Mouse (Mus musculus): ENCODE data around the gene Mrc1. TPM values are rescaled to one million over a fixed set of nuclear protein-coding genes. Genes with fewer than 3 reads are reported as not detected.
A peak's percentile ranks its signal among the peaks of the same experiment; 100 is the strongest.

Gene Mrc1
- total and polyA plus RNA-seq, 3 experiments = 0.08 TPM; not detected in 2

- no peaks in the 10 kb centered on the region for H3K79me2 ChIP-seq (ENCODE audit: control insufficient read depth, insufficient read depth, low read length, poor library complexity)
- H3K9me3 ChIP-seq (replicated peaks; ENCODE audit: insufficient read depth, low read length) = no peaks in the 10 kb centered on the region
- no peaks in the 10 kb centered on the region for H3K4me1 ChIP-seq (ENCODE audit: control insufficient read depth in 1 of 2, insufficient read depth in 2 of 2, low read length in 2 of 2)
- DNase-seq (ENCODE audit: low read depth, low spot score) = no peak
- peaks cover 0 to 2% of the 10 kb centered on the region in 2 experiments; a peak in 2 of 4 replicates for H3K27me3 ChIP-seq (ENCODE audit: control insufficient read depth in 1 of 2, insufficient read depth in 2 of 2, low read length in 2 of 2)
- H3K36me3 ChIP-seq (ENCODE audit: control insufficient read depth in 1 of 2, insufficient read depth in 2 of 2, low read length in 2 of 2) = no peaks in the 10 kb centered on the region
- H3K27ac ChIP-seq (ENCODE audit: control insufficient read depth, low read depth, low read length) = no peak overlapping the region
- no peak overlapping the region for H3K4me3 ChIP-seq (ENCODE audit: control insufficient read depth in 1 of 2, insufficient read depth in 1 of 2, low read depth in 2 of 2, low read length in 2 of 2)
- no peak overlapping the region for H3K9ac ChIP-seq (ENCODE audit: control insufficient read depth, low read depth, low read length, poor library complexity, severe bottlenecking)
- TF ChIP-seq ELF1 (IDR thresholded peaks at IDR 0.05; ENCODE audit: low read depth, low read length) = no peak
- TF ChIP-seq GABPA (IDR thresholded peaks at IDR 0.05; ENCODE audit: low read depth, low read length) = no peak
- no peak for TF ChIP-seq BHLHE40 (IDR thresholded peaks at IDR 0.05; ENCODE audit: borderline replicate concordance, low read depth, low read length)
- TF ChIP-seq ZKSCAN1 (IDR thresholded peaks at IDR 0.05; ENCODE audit: low read depth, low read length) = no peak
- no peak for TF ChIP-seq MAX (IDR thresholded peaks at IDR 0.05; ENCODE audit: low read length)
- TF ChIP-seq TBP (IDR thresholded peaks at IDR 0.05; ENCODE audit: low read depth, low read length) = no peak
- TF ChIP-seq NRF1 (IDR thresholded peaks at IDR 0.05; ENCODE audit: insufficient read depth, low read depth, low read length, poor library complexity, severe bottlenecking) = no peak
- TF ChIP-seq E2F4 (IDR thresholded peaks at IDR 0.05; ENCODE audit: borderline replicate concordance, low read depth, low read length) = no peak
- TF ChIP-seq RAD21 (IDR thresholded peaks at IDR 0.05; ENCODE audit: low read depth, low read length) = no peak
Observed at GRCm38 (mm10) chr2:14216653-14217052, 12.5 kb upstream of the Mrc1 start.

DNA sequence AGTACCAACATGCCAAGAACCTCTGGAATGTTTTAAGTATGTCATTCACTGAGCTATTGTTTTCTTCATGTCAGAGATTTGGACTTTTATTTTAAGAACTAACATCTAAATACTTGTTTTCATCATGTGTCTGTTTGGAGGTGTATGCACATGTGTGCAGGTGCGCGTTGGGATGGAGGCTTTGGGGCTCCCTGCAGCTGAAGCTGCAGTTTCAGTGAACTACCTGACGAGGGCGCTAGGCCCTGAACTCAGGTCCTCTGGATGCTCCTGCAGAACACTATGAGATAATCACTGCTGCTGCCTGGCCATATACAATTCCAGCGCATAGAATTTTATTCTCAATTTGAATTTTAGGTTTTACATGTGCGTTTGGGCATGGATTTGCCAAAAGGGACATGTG lies 11.1 kb upstream of the Mrc1 start:
- Histone ChIP-seq H3K9me3 (replicated peaks; ENCODE audit: insufficient read depth, low read length) (no peaks in the 10 kb centered on the region), H3K36me3 (ENCODE audit: control insufficient read depth in 1 of 2, insufficient read depth in 2 of 2, low read length in 2 of 2) (no peaks in the 10 kb centered on the region), H3K27me3 (ENCODE audit: control insufficient read depth in 1 of 2, insufficient read depth in 2 of 2, low read length in 2 of 2) (peaks cover 0 to 2% of the 10 kb centered on the region in 2 experiments; a peak in 3 of 4 replicates), H3K4me3 (ENCODE audit: control insufficient read depth in 1 of 2, insufficient read depth in 1 of 2, low read depth in 2 of 2, low read length in 2 of 2) (no peak overlapping the region), H3K27ac (ENCODE audit: control insufficient read depth, low read depth, low read length) (no peak overlapping the region), H3K79me2 (ENCODE audit: control insufficient read depth, insufficient read depth, low read length, poor library complexity) (no peaks in the 10 kb centered on the region), H3K4me1 (ENCODE audit: control insufficient read depth in 1 of 2, insufficient read depth in 2 of 2, low read length in 2 of 2) (no peaks in the 10 kb centered on the region), H3K9ac (ENCODE audit: control insufficient read depth, low read depth, low read length, poor library complexity, severe bottlenecking) (no peak overlapping the region)
- no peak for TF ChIP-seq CHD2 (IDR thresholded peaks at IDR 0.05; ENCODE audit: low read length)
- no peak for TF ChIP-seq SIN3A (IDR thresholded peaks at IDR 0.05; ENCODE audit: low read length)
- TF ChIP-seq EP300 (IDR thresholded peaks at IDR 0.05; ENCODE audit: low read depth in 1 of 2, low read length in 2 of 2) = no peak
- TF ChIP-seq MYC (IDR thresholded peaks at IDR 0.05; ENCODE audit: low read depth, low read length) = no peak
- no peak for TF ChIP-seq GABPA (IDR thresholded peaks at IDR 0.05; ENCODE audit: low read depth, low read length)
- peak; percentile 47 to 56 (median 54) for TF ChIP-seq CTCF (IDR thresholded peaks at IDR 0.05 in 2 of 3, conservative IDR thresholded peaks at IDR 0.05 in 1 of 3; ENCODE audit: control insufficient read depth in 1 of 3, insufficient read depth in 1 of 3, low read depth in 2 of 3, low read length in 3 of 3, poor library complexity in 1 of 3, severe bottlenecking in 1 of 3)
- no peak for TF ChIP-seq MAZ (IDR thresholded peaks at IDR 0.05; ENCODE audit: low read depth, low read length)
- no peak for TF ChIP-seq TBP (IDR thresholded peaks at IDR 0.05; ENCODE audit: low read depth, low read length)
- TF ChIP-seq KAT2A (conservative IDR thresholded peaks at IDR 0.05; ENCODE audit: low read depth, low read length) = no peak
- TF ChIP-seq MEF2A (IDR thresholded peaks at IDR 0.05; ENCODE audit: extremely low read depth, insufficient replicate concordance, low read depth, low read length, poor library complexity, severe bottlenecking) = no peak
- no peak for TF ChIP-seq MAX (IDR thresholded peaks at IDR 0.05; ENCODE audit: low read length)
- TF ChIP-seq POLR2AphosphoS5 (IDR thresholded peaks at IDR 0.05; ENCODE audit: borderline replicate concordance, low read depth, low read length) = no peak
- TF ChIP-seq ZC3H11A (IDR thresholded peaks at IDR 0.05; ENCODE audit: low read depth, low read length) = peak; percentile 42
- TF ChIP-seq E2F4 (IDR thresholded peaks at IDR 0.05; ENCODE audit: borderline replicate concordance, low read depth, low read length) = no peak
- TF ChIP-seq UBTF (IDR thresholded peaks at IDR 0.05; ENCODE audit: borderline replicate concordance, insufficient read depth, low read depth, low read length) = no peak
- no peak for TF ChIP-seq POLR2AphosphoS2 (IDR thresholded peaks at IDR 0.05; ENCODE audit: low read length)
- peak; percentile 45 for TF ChIP-seq SMC3 (IDR thresholded peaks at IDR 0.05; ENCODE audit: low read depth, low read length)
- TF ChIP-seq CHD1 (IDR thresholded peaks at IDR 0.05; ENCODE audit: low read depth, low read length) = no peak
- no peak for TF ChIP-seq ETS1 (IDR thresholded peaks at IDR 0.05; ENCODE audit: low read depth, low read length)
- TF ChIP-seq RAD21 (IDR thresholded peaks at IDR 0.05; ENCODE audit: low read depth, low read length) = peak; percentile 33
- TF ChIP-seq JUND (IDR thresholded peaks at IDR 0.05; ENCODE audit: low read depth, low read length) = no peak
- TF ChIP-seq RCOR1 (IDR thresholded peaks at IDR 0.05; ENCODE audit: low read depth, low read length) = no peak
- no peak for DNase-seq (ENCODE audit: low read depth, low spot score)

All from MEL (cell line).